Mouse (Mus musculus) thymus, postnatal 4 days (tissue): ENCODE measurements around the gene Tprn.

Experiments used
- DNase-seq: peaks from one replicate; pipeline ENCODE4 v3.0.0; 2021

Gene Tprn

DNA sequence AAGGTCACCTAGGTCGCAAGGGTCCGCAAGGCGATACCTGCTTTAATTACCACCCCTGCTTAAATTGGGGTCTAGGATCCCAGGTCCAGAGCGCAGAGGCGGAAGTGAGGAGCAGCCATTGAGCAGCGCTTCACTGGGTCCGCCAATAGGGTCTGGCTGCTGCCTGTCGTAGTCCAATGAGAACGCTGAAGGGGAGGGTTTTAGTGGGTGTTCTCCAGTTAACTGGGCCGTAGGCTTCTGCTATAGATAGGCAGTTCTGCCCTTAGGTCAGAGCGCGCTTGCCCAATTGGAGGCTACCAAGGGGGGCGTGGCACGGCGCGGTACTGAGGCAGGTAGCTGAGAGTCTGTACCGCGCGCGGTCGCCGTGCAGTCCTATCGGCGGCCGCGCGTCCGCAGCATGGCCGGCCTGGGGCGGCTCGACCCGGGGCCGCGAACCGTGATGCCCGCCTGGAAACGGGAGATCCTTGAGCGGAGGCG, at the start of gene Tprn:
Gene Tprn (plus strand): TSS at position 328 of the 477 bp plus-strand sequence.
- DNase-seq = peak; percentile 95

DNA sequence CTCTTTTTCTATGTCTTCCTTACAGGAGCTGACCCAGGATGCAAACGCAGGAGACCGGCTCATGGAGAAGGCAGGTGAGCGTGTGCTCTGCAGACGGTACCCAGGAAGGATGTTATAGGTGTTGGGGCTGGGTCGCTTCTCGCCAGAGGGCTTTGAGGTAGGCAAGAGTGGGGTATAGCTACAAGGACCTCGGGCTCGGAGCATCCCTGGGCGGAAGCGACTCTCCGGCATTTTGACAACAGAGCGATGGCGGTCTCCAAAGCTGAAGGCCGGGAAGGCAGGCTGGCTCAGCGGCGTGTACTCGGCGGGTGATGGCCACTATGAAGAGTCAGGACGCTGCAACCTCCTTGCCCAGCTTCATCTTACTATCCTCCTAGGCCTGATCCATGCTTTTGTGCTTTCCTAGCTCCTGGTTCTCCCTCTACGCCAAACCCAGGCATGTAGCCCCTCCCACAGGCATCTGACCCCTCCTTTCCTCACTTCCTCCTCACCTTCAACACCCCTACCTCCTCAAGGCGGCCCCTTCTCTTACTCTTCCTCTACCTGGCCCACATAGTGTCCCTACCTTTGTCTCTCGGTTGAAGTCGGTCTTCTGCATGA, 49.1 kb upstream of the Tprn start:
- DNase-seq = no peak

DNA sequence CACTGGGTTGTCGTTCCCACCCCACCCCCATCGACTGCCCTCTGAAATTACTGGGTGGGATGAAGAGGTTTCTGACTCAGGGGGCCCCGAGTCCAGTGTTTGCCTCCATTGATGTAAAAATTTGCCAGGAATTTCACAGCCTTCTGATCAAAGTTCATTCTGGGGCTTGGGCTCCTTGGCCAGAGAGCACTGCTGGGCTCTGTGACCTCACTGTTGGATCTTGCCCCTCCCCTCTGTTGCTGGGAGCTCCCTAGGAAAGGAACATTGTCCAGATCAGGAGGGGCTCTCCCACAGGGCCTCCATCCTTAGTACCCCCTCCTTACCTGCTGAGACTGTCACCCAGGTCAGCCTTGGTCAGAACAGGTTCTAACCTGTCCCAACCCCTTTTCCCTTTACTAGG, 48.0 kb upstream of the Tprn start, which contains the start of gene Stpg3:
Gene Stpg3 (minus strand): TSS at position 194 of the 400 bp plus-strand sequence.
- DNase-seq = no peak

DNA sequence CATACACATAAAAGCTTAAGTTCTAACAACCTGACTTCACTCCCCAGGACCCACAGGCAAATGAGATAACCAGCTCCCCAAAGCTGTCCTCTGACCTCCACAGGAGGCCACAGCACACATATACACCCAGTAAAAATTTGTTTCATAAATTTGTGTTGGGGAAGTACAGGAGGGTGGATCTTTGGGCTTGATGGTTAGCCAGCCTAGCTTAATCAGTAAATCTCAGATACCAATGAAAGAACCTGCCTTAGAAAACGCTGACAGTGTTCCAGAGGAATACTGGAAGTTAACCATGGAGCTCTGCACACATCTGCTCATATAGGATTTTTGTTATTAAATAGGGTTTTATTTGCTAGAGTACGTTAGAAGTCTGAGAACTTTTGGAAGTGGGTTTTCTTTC, 44.8 kb upstream of the Tprn start:
- DNase-seq = no peak

DNA sequence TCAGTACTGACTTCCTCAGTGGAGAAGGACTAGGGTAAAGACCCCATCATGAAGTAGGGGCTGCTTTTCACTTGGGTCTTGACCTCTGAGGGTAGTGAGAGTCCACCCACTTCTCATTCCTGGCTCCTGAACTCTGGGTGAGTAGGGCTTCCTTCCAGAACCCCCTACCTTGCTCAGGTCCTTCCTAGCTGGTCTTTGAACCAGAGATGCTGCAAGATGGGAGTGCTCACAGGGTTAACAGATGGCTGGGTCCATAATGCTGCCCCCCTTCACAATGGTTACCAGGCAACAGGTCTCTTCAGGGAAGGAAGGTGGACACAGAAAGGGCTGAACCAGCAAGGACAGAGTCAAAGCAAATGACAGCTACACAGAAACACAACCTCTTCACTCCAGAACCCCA, 44.0 kb upstream of the Tprn start, which contains the start of gene Fam166a:
Gene Fam166a (plus strand): TSS at position 301 of the 400 bp plus-strand sequence.
- DNase-seq = no peak

DNA sequence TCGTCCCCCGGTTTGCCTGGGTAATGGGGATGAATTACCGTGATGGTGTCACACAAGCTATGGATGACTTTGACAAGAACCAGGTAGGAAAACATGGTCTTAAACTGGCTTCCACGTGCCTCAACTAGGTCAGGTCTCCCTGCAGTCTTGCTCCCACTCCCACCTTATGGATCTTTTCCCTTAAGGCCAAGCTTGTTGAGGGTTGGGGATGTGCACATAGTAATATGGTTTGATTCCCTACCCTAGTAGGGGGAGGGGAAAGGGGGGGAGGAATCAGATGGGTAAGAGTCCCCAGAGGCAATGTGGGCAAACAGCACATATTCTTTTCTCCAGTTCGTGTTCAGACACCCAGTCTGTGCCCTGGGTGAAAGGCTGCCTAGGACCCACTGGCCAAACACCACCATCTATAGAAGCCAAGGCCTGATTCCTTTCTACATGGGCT, 41.1 kb upstream of the Tprn start:
- no peak for DNase-seq

DNA sequence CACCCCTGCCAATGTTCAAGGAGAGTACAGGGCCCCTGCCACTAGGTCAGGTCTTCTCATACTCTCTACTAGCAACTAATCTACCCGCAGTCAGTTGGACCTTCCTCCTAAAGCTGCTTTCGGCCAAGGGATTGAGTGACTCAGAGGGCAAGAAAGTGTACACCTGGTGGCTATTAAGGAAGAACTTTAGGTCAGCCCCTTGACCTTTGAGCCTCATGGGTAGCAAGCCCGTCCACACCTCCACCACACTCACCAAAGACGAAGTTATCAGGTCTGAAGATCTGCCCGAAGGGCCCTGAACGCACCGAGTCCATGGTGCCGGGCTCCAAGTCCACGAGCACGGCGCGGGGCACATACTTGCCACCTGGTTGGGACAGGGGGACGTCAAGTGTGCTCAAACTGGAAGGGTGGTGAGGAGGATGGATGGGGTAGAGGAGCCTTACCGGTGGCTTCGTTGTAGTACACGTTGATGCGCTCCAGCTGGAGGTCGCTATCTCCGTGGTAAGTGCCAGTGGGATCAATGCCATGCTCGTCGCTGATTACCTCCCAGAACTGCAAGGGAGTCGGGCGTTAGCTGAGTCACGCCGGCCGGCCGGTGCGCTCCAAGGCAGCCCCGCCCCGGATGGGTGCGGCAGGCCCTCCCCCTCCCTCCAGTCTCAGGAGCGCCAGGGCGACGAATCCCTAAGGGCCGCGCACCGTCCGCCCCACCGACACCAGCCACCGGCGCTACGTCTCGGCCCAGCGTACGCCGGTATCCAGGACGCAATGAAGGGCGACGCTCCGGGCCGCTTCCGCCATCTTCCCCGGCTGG, 38.5 kb upstream of the Tprn start:
- DNase-seq = peak; percentile 84

DNA sequence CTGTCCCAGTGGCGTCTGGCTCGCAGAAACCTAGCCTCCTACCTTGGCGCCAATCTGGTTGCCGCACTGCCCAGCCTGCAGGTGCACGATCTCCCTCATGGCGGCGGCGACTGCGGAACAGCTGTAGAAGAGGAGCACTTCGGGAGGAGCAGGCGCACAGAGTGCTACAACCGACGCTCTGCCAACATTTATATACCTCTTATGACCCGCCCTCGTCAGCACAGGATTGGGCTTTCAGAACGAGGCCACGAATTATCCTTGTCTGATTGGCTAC, 38.0 kb upstream of the Tprn start, which contains the start of gene Tubb4b:
Gene Tubb4b (minus strand): TSS at position 211 of the 274 bp plus-strand sequence.
- DNase-seq = peak; percentile 91

DNA sequence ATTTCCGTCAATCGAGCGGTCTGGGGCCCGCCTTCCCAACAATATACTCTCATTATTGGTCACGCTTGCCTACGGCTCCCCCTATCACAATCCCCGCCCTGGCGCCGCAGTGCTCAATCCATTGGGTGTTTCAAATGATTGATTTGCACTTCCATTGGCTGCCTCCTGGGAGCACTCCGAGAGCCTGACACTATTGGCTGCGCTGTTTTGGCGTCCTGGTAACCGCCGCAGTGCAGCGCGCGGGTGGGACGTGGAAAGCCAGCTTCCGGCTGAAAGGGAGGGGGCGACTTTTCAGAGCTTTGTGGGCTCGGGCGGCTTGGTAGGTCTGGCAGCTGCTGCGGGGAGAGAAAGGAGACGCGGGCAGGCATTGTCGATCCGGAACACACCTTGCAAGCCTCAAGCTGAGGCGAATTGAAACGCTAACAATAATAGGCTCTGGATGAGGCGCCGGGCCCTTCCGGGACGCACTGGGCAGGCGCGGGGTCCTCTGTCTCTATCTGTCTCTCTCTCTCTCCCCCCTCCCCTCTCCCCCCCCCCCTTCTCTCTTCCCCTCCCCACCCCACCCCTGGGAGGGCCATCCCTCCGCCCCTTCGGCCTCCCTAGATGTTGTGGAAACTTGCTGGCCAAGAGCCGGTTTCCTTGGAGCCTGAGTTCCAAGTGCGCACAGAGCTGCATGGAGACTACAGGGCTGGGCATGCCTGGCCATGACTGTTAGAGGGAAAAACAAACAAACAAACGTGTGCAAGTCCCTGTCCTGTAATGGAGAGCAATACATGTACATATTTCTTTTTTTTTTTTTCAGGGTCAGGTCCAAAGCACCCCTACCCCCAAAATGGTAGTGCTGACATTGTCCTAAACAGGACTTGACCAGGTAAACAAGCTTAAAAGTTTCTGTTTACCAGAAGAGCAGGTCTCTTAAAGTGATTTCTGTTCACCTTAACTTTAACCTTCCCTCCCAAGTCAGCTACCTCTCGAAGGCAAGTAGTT, 37.4 kb upstream of the Tprn start:
- DNase-seq = peak; percentile 94

DNA sequence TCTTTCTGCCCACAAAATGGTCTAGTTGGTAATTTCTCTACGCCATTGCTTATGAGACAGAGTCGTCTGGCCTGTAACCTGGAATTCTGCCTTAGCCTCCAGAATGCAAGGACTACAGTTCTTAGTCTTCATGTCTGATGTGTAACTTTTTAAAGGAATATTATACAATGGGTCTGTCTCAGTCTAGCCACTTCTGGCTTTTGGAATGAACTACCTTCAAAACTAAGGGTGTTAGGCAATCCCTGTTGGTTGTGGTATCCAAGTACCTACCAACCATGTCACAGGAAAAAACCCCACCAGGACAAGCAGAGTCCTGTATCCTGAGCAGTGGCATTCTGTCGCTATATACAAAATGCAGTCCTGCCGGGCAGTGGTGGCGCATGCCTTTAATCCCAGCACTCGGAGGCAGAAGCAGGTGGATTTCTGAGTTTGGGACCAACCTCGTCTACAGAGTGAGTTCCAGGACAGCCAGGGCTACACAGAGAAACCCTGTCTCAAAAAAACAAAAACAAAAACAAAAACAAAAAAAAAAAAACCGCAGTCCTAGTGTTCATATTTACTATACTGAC, 36.5 kb upstream of the Tprn start:
- no peak for DNase-seq

DNA sequence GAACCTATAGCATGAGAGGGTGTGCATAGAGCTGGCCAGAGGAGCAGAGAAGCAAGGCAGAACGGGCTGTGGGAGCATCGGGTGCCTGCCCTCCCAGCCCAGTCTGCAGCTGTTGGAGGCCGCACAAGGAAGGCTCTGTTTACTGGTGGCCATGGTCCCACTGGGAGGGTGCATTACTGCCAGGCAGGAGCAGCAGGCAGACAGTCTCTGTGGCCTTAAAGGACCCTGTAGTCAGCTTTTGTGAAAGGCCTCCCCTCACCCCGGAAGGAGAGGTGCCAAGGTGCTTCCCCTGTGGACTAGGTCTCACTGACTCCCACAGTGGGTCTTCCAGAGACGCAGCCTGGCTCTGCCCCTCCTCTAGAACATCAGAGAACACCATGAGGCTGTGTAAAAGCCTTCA, 35.6 kb upstream of the Tprn start:
- DNase-seq = no peak

DNA sequence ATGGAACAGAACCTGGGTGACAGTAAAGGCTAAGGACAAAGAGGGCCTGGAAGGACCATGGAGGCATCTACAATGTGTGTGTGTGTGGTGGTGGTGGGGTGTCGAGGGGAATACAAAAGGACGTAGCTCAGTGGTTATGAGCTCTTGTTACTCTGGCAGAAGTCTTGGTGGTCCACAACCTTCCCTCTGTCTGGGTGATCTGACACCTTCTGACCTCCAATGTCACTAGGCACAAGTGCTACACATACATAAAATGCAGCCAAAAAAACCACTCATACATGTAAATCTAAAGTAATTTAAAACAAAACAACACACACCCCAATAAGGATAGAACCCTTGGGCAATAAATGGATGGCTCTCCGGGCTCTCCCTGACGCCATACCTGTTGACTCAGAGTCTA, 35.0 kb upstream of the Tprn start:
- no peak for DNase-seq

DNA sequence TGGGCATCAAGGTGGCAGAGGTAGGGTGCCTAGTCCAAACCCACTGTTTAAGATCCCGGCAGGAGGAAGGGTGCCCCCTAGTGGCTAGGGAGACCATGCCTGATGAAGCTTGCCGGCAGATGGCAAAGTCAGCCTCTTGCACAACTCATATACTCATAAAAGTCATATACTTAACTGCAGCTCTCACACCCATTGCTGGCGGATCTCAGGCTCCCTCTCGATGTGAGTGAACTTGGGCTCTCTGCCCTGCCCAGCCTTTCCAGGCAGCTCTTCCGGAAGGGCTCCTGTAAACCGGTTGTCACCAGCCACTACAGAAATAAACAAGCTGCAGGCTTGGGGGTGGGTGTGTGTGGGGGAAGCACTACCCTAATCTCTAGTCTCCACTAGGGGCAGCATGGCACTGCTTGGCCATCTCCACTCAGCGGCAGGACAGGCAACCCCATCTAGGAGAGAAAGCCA, 34.0 kb upstream of the Tprn start:
- DNase-seq = peak; percentile 95

DNA sequence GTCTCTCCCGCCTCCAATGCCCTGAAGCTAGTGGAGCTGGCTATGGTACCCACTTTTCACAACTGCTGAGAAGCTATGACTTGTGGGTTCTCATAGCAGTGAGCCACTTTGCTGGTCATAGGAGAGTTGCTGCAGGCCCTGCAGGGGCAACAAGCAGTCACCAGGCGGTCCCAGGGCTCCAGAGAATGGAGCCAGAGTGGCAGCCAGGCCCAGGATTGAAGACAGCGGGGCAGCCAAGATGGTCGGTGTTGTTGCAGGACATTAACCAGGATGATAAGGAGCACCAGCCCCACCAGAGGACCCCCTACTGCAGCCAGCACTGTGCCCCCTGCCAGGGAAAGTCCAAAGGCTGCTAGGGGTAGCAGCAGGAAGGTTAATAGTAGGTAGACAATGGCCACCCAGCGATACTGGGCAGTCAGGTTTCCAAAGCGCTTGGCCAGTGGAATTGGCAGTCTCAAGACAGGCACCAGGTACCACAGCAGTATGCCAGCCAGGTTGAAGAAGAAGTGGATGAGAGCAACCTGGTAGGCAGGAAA, 33.4 kb upstream of the Tprn start:
- DNase-seq = no peak

DNA sequence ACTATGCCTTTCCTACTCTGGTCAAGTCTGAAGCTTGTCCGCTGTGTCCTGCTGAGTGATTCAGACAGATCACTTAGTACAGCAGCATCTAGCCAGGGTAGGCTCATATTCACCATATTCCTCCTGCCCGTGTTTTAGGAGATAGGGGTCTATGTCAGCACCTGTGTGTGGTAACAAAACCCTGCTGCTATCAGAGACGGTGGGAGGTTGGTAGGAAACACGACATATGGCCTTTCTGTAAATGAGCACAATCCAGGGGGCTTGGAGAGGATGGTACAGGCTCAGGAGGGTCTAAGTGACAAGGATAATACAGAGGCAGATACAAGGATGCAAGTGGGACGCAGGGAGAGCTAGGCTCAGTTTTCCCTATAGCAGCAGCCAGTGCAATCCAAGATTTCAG, 32.8 kb upstream of the Tprn start:
- DNase-seq = no peak

DNA sequence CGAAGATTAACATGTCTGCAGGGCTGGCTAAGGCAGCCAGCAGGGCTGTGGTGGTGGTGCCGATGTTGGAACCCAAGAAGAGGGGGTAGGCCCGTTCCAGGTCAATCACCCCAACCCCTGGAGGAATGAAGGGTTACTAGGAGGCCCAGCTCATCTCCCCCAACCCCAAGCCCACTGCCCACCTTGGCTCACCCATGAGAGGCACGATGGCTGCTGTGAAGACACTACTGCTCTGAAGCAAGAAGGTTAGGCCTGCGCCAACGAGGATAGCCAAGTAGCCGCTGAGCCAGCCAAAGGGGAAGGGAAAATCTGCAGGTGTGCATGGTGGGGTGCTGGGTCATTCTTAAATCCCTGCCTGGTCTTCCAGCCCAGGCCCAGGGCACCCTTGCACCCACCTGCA, 31.8 kb upstream of the Tprn start:
- DNase-seq = no peak

DNA sequence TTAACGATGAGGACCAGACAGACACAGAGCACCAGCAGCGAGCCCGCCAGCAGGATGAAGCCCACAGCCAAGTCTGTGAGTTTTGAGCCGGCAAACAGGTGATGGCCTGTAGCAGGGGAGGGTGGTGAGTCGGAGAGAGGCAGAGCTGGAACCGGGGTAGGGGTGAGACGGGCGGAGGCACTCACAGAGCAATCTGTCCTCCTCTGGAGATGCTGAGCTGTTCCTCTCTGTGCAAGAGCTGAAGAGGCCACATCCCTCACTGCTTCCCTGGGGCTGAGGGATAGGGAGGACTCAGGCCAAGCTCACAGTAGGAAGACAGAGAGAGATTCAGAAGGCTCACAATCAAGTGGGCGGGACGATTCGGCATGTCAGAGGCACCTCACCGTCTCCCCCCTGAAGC, 31.4 kb upstream of the Tprn start:
- DNase-seq = no peak

DNA sequence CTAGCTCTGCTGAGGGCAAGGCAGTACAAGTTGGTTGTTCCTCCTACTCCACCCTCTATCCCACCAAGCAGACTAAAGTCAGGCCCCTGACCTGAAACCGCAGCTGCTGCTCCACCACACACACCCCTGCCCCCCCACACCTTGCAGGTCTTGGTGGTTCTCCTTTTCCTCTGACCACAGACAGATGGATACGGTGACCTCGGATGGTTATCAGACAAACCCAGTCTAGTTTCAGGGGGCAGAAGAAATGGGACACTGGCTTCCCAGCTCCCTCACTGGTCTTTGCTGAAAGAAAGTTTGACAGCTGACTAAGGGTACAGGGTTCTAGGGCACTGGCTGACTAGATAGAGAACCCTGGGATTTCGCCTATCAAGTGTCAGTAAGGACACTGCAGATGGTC, 29.0 kb upstream of the Tprn start:
- no peak for DNase-seq

DNA sequence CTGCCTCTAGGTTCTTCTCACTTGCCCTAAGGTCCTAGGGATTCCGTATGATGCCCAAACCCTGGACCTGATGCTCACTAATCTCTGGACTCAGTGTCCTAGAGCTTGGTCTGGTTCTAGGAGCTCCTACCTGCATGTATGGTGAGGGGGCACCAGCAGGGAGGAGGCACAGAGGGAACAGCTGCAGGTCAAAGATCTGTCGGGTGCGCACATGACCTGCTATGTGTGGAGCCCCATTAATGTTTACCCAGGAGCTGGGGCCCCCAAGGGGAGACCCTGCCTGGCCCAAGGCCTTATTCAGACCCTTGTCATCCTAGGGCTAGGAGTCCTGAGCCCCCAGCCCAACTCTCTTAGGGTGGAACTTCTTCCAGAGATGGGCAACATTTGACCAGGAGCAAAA, 28.4 kb upstream of the Tprn start, which contains the start of gene Slc34a3:
Gene Slc34a3 (minus strand): TSS at position 315 of the 400 bp plus-strand sequence.
- DNase-seq = no peak

DNA sequence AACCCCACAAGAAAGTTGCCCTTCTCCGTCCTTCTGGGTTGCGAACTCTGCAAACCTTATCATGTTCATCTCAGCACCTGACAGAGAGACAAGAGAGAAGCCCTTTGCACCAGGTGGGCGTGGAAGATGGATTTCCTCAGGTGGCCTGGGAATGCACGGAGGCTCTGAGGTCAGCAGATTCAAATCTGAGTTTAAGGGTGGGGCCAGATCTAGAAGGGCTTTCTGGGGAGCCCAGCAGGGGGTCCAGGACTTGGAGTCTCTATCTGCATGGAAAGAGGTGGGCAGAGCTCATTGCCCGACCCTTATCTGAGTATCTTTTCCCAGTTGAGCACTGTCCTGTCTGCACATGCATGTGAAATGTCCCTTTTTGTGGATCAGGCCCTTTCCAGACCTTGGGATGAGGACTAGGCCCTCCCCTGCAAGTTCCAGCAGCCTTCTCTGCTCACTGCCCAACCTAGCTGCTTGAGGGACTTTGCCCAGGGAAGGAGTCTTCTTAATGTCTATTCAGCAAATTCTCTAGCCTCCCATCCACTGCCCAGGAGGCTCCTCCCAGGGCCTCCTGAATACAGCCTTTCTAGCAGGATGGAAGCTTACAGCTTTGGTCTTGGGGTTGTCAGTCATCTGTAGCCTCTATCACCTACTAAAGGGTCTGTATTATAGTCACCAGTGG, 27.7 kb upstream of the Tprn start:
- no peak for DNase-seq

DNA sequence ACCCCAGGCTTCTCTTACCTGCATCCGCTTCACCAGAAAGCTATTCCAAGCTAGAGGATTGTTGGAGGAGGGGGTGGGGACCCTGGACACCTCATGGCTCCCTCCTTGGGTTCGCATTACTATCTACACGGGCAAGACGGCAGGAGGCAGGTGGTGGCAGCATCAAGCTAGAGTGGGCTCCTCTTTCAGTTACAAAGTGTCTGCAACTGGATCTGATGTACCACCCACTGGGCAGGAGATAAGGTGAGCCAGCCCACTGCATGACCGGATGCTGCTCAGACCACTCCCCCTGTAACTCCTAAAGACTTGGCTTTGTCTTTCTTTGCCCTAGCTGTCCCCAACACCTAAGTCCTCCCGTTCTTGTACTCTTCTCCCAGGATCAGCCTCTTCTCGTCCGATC, 25.8 kb upstream of the Tprn start, which contains the start of gene Rnf224:
Gene Rnf224 (minus strand): TSS at position 174 of the 400 bp plus-strand sequence.
- no peak for DNase-seq

DNA sequence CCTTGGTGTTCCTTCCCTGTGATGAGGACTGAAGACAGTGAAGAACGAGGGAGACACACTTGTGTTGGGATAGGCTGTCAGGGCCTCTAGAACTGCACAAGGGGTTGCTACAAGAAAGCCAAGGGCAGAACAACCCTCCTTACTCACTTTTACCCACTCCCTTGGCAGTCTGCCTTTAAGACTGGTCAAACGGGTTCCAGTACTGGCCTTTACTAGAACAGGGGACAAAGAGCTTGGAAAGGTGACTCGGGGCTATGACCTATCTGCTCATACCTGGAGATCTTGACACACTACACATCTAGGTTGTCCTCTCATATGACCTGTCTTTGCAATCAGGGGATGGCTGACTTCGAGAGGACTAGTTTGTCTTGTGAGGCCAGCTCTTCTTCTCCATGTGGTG, 24.9 kb upstream of the Tprn start:
- DNase-seq = no peak
